Mouse (Mus musculus): ENCODE results near the gene Usp54. TPM values are rescaled to one million over a fixed set of nuclear protein-coding genes. Genes with fewer than 3 reads are reported as not detected.
"Not testable (repeated sequence)": the region's sequence is repeated elsewhere in the genome, so short reads cannot be mapped to it uniquely, and the experiment has no call there.

Usp54 gene
- total and polyA plus RNA-seq, 2 experiments from 2014 or later, result 2.8 to 29.8 TPM

DNA sequence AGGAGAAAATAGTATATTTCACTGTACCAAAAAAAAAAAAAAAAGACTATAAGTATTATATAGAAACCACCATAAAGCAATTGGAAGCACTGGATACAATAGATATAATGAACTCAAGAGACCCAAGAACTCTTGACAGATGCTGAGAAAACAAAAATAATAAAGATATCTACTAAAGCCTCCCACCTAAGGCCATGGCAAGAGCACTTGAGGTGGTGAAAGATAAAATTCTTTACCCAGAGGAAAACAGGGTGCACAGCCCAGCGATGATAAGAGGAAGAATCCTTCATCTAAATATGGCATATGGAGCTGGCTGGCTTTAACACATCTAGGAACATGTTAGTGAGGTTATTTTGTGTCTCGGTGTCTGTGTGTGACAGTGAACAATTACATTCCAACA is 41.3 kb downstream of the Usp54 start:
- no peak for TF ChIP-seq EP300 (IDR thresholded peaks at IDR 0.05; ENCODE audit: low read depth)
- no peak for TF ChIP-seq CTCF (IDR thresholded peaks at IDR 0.05; ENCODE audit: low read depth)
- Histone ChIP-seq H3K27me3 (ENCODE audit: control insufficient read depth, insufficient read depth, low read length) (no peaks in the 10 kb centered on the region), H3K27ac (ENCODE audit: low read depth) (peak overlapping the region; percentile 61; the same call in 1 of the 2 replicates), H3K4me1 (ENCODE audit: control insufficient read depth, insufficient read depth) (peaks cover 12% of the 10 kb centered on the region; the same call in 1 of the 2 replicates), H3K4me2 (ENCODE audit: low read depth, low read length) (no peak overlapping the region), H3K36me3 (replicated peaks; ENCODE audit: control insufficient read depth, insufficient read depth, low read length) (no peaks in the 10 kb centered on the region), H3K4me3 (ENCODE audit: low read depth, low read length) (no peak overlapping the region), H3K9ac (replicated peaks; ENCODE audit: low read depth, low read length) (no peak overlapping the region), H3K9me3 (replicated peaks; ENCODE audit: control insufficient read depth, low read length) (no peaks in the 10 kb centered on the region)
- WGBS, result 8% methylated on average over 2 of the region's 2 CpGs
- ATAC-seq (ENCODE audit: insufficient read depth, low read depth) (peak; percentile 49; the same call in 1 of the 2 replicates), DNase-seq (ENCODE audit: low spot score) (peak; percentile 43)

DNA sequence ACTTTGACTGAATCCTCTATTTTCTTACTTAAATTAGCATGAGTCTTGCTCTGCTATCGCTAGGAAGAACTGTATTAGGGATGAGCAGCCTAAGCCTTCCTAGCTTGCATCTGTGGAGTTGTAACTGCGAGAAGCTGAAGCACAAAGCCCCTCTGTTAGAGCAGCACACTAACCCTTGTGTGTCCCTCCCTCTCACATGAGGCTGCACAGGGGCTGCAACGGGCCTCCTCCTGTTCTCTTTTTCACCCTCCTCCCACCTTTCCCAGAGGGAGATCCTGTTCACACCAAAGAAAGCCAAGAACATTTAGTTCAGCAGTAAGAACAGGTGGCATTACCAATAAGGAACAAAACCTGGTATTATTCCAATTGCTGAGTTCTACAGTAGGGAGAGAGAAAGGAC is 45.1 kb downstream of the Usp54 start:
- ATAC-seq (ENCODE audit: insufficient read depth, low read depth), result no peak
- Histone ChIP-seq H3K27me3 (ENCODE audit: control insufficient read depth, insufficient read depth, low read length) (no peaks in the 10 kb centered on the region), H3K9ac (replicated peaks; ENCODE audit: low read depth, low read length) (no peak overlapping the region), H3K27ac (ENCODE audit: low read depth) (no peak overlapping the region), H3K9me3 (replicated peaks; ENCODE audit: control insufficient read depth, low read length) (no peaks in the 10 kb centered on the region), H3K4me3 (ENCODE audit: low read depth, low read length) (no peak overlapping the region), H3K4me1 (ENCODE audit: control insufficient read depth, insufficient read depth) (peaks cover 12% of the 10 kb centered on the region; the same call in 1 of the 2 replicates), H3K36me3 (replicated peaks; ENCODE audit: control insufficient read depth, insufficient read depth, low read length) (no peaks in the 10 kb centered on the region), H3K4me2 (ENCODE audit: low read depth, low read length) (no peak overlapping the region)
- 59% methylated on average over 3 of the region's 3 CpGs for WGBS
- DNase-seq (ENCODE audit: low spot score), result no peak
- no peak for TF ChIP-seq EP300 (IDR thresholded peaks at IDR 0.05; ENCODE audit: low read depth)
- no peak for TF ChIP-seq CTCF (IDR thresholded peaks at IDR 0.05; ENCODE audit: low read depth)

DNA sequence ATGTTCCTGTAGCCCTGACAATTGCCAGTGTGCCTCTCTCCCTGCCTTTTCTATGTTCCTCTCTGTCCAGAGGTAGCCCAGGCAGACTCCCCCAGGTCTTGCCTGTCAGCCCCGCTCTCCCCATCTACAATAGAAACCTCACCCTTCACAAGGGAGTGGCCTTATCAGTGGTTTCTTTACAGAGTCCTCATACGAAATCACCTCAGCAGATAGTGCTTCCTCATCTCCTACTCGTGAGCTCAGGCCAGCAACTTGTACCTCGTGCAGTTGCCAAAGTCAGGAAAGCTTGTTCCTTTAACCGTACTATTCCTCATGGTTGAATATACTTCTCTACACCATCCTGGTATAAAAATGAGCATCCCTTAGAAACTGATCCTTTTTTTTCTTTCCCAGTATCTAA is 53.4 kb downstream of the Usp54 start:
- H3K4me2 ChIP-seq (ENCODE audit: low read depth, low read length), result no peak overlapping the region
- no peak overlapping the region for H3K9ac ChIP-seq (replicated peaks; ENCODE audit: low read depth, low read length)
- H3K36me3 ChIP-seq (replicated peaks; ENCODE audit: control insufficient read depth, insufficient read depth, low read length), result peaks cover 33% of the 10 kb centered on the region
- no peak overlapping the region for H3K4me3 ChIP-seq (ENCODE audit: low read depth, low read length)
- no peaks in the 10 kb centered on the region for H3K9me3 ChIP-seq (replicated peaks; ENCODE audit: control insufficient read depth, low read length)
- WGBS, result 65% methylated on average over 5 of the region's 5 CpGs
- TF ChIP-seq CTCF (IDR thresholded peaks at IDR 0.05; ENCODE audit: low read depth) (no peak), EP300 (IDR thresholded peaks at IDR 0.05; ENCODE audit: low read depth) (no peak)
- no peaks in the 10 kb centered on the region for H3K4me1 ChIP-seq (ENCODE audit: control insufficient read depth, insufficient read depth)
- H3K27me3 ChIP-seq (ENCODE audit: control insufficient read depth, insufficient read depth, low read length), result no peaks in the 10 kb centered on the region
- no peak for DNase-seq (ENCODE audit: low spot score)
- ATAC-seq (ENCODE audit: insufficient read depth, low read depth), result no peak
- H3K27ac ChIP-seq (ENCODE audit: low read depth), result no peak overlapping the region

DNA sequence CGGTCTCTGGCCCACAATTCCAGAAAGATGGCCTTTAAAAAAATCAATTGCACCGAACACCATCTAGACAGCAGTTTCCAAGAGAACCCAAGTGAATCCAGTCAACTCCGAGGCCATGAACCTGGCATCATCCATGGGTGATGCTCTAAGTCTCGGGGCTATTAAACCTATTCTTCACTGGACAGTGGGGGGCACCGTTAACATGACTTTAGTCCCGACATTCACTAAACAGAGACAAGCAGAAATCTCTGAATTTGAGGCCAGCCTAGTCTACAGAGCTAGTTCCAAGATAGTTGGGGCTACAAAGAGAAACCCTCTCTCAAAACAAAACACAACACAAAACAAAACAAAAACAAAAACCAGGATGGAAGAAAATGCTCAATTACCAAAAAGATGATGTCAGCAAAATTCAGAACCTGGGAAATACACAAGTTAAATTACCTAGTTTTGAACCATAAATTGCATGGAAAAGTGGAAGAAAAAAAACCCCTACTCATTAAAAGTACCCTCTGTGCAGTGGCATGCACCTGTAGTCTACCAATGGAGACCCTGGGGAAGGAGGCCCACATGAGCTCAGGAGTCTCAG is 61.9 kb downstream of the Usp54 start:
- Histone ChIP-seq H3K4me3 (ENCODE audit: low read depth, low read length) (no peak overlapping the region), H3K36me3 (replicated peaks; ENCODE audit: control insufficient read depth, insufficient read depth, low read length) (peaks cover 25% of the 10 kb centered on the region), H3K4me1 (ENCODE audit: control insufficient read depth, insufficient read depth) (no peaks in the 10 kb centered on the region), H3K27ac (ENCODE audit: low read depth) (no peak overlapping the region), H3K27me3 (ENCODE audit: control insufficient read depth, insufficient read depth, low read length) (no peaks in the 10 kb centered on the region), H3K9me3 (replicated peaks; ENCODE audit: control insufficient read depth, low read length) (no peaks in the 10 kb centered on the region), H3K9ac (replicated peaks; ENCODE audit: low read depth, low read length) (no peak overlapping the region), H3K4me2 (ENCODE audit: low read depth, low read length) (no peak overlapping the region)
- WGBS, result 62% methylated on average over 6 of the region's 6 CpGs
- DNase-seq (ENCODE audit: low spot score) (no peak), ATAC-seq (ENCODE audit: insufficient read depth, low read depth) (no peak)
- TF ChIP-seq EP300 (IDR thresholded peaks at IDR 0.05; ENCODE audit: low read depth), result no peak
- TF ChIP-seq CTCF (IDR thresholded peaks at IDR 0.05; ENCODE audit: low read depth), result peak; percentile 24; the same call in 1 of the 2 replicates

DNA sequence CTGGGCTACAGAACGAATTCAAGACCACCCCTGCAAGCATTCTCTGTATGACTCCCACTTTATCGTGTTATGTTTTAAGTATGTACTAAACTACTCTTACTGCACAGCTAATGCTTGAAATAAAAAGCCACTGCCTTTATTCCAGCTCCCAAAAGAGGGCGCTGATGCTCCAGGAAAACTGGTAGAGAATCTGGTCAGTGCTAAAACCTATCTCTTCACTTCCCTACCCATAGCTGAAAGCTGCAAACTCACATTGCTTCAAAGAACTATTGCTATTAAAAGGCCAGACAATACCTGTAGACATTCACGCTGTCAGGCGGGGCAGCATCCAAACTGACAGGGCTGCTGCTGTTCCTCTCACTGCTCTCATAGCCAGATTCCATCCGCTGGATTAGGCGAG is 64.7 kb downstream of the Usp54 start:
- Histone ChIP-seq H3K36me3 (replicated peaks; ENCODE audit: control insufficient read depth, insufficient read depth, low read length) (peaks cover 24% of the 10 kb centered on the region), H3K27me3 (ENCODE audit: control insufficient read depth, insufficient read depth, low read length) (no peaks in the 10 kb centered on the region), H3K9ac (replicated peaks; ENCODE audit: low read depth, low read length) (no peak overlapping the region), H3K4me3 (ENCODE audit: low read depth, low read length) (no peak overlapping the region), H3K4me2 (ENCODE audit: low read depth, low read length) (no peak overlapping the region), H3K9me3 (replicated peaks; ENCODE audit: control insufficient read depth, low read length) (no peaks in the 10 kb centered on the region), H3K4me1 (ENCODE audit: control insufficient read depth, insufficient read depth) (no peaks in the 10 kb centered on the region), H3K27ac (ENCODE audit: low read depth) (peak overlapping the region; percentile 79)
- 33% methylated on average over 7 of the region's 7 CpGs for WGBS
- DNase-seq (ENCODE audit: low spot score) (peak; percentile 89), ATAC-seq (ENCODE audit: insufficient read depth, low read depth) (peak; percentile 84)
- TF ChIP-seq EP300 (IDR thresholded peaks at IDR 0.05; ENCODE audit: low read depth), result no peak
- TF ChIP-seq CTCF (IDR thresholded peaks at IDR 0.05; ENCODE audit: low read depth), result peak; percentile 80

DNA sequence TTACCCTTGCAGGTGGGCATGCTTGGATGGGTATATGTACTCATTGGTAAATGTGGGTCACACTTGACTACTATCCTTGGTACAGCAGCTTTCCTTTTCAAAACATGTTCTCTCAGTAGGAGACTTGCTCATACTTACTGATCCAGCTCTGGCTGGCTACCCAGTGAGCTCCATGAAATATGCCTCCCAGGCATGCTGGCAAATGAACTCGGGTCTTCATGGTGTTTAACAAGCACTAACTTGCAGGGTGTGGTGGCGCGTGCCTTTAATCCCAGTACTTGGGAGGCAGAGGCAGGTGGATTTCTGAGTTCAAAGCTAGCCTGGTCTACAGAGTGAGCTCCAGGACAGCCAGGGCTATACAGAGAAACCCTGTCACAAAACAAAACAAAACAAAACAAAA is 67.7 kb downstream of the Usp54 start:
- not testable (repeated sequence) for ATAC-seq (ENCODE audit: insufficient read depth, low read depth); DNase-seq (ENCODE audit: low spot score); H3K4me1 ChIP-seq (ENCODE audit: control insufficient read depth, insufficient read depth); H3K27ac ChIP-seq (ENCODE audit: low read depth); H3K27me3 ChIP-seq (ENCODE audit: control insufficient read depth, insufficient read depth, low read length); H3K9ac ChIP-seq (replicated peaks; ENCODE audit: low read depth, low read length); H3K4me3 ChIP-seq (ENCODE audit: low read depth, low read length); H3K4me2 ChIP-seq (ENCODE audit: low read depth, low read length); H3K9me3 ChIP-seq (replicated peaks; ENCODE audit: control insufficient read depth, low read length)
- WGBS, result 93% methylated on average over 3 of the region's 3 CpGs
- H3K36me3 ChIP-seq (replicated peaks; ENCODE audit: control insufficient read depth, insufficient read depth, low read length), result peaks cover 37% of the 10 kb centered on the region
